Mouse (Mus musculus): ENCODE data around the gene Rps27l. TPM values are rescaled to one million over a fixed set of nuclear protein-coding genes. Genes with fewer than 3 reads are reported as not detected.

Rps27l gene
- polyA plus RNA-seq, 1 experiment, result 36.3 TPM

- 20% methylated on average over 6 of the region's 6 CpGs for WGBS
- no peak for DNase-seq
These were observed 43.1 kb downstream of the Rps27l start for GRCm38 (mm10) chr9:66988888-66989414.

GRCm38 (mm10) chr9:66989581-66989980 is 43.7 kb downstream of the Rps27l start:
- Histone ChIP-seq H3K4me3 (replicated peaks; ENCODE audit: extremely low read depth, low read depth, low read length) (no peak overlapping the region), H3K4me1 (ENCODE audit: control insufficient read depth, insufficient read depth, low read length) (peaks cover 3% of the 10 kb centered on the region; the same call in 1 of the 2 replicates)
- no peak for DNase-seq
- WGBS, result 40% methylated on average over 6 of the region's 6 CpGs
- TF ChIP-seq CTCF (IDR thresholded peaks at IDR 0.05; ENCODE audit: insufficient read depth, low read length), result no peak
- no peak for TF ChIP-seq POLR2A (IDR thresholded peaks at IDR 0.05; ENCODE audit: borderline replicate concordance, extremely low read depth, low read depth, low read length)

More at GRCm38 (mm10) chr9:66988888-66989414, 43.1 kb downstream of the Rps27l start:
- TF ChIP-seq CTCF (IDR thresholded peaks at IDR 0.05; ENCODE audit: insufficient read depth, low read length) (no peak), POLR2A (IDR thresholded peaks at IDR 0.05; ENCODE audit: borderline replicate concordance, extremely low read depth, low read depth, low read length) (no peak)
- no peak overlapping the region for H3K4me3 ChIP-seq (replicated peaks; ENCODE audit: extremely low read depth, low read depth, low read length)
- H3K4me1 ChIP-seq (ENCODE audit: control insufficient read depth, insufficient read depth, low read length), result peaks cover 3% of the 10 kb centered on the region; the same call in 1 of the 2 replicates

- 67% methylated on average over 5 of the region's 5 CpGs for WGBS
- TF ChIP-seq CTCF (IDR thresholded peaks at IDR 0.05; ENCODE audit: insufficient read depth, low read length) (no peak), POLR2A (IDR thresholded peaks at IDR 0.05; ENCODE audit: borderline replicate concordance, extremely low read depth, low read depth, low read length) (no peak)
- no peak for DNase-seq
- Histone ChIP-seq H3K4me3 (replicated peaks; ENCODE audit: extremely low read depth, low read depth, low read length) (no peak overlapping the region), H3K4me1 (ENCODE audit: control insufficient read depth, insufficient read depth, low read length) (peaks cover 3% of the 10 kb centered on the region; the same call in 1 of the 2 replicates)
These were observed 44.2 kb downstream of the Rps27l start for GRCm38 (mm10) chr9:66990046-66990445.

GRCm38 (mm10) chr9:66991021-66991749 is 45.3 kb downstream of the Rps27l start:
- DNase-seq, result no peak
- Histone ChIP-seq H3K4me3 (replicated peaks; ENCODE audit: extremely low read depth, low read depth, low read length) (no peak overlapping the region), H3K4me1 (ENCODE audit: control insufficient read depth, insufficient read depth, low read length) (peaks cover 3% of the 10 kb centered on the region; the same call in 1 of the 2 replicates)
- TF ChIP-seq CTCF (IDR thresholded peaks at IDR 0.05; ENCODE audit: insufficient read depth, low read length) (no peak), POLR2A (IDR thresholded peaks at IDR 0.05; ENCODE audit: borderline replicate concordance, extremely low read depth, low read depth, low read length) (no peak)
- 54% methylated on average over 9 of the region's 9 CpGs for WGBS

- H3K4me3 ChIP-seq (replicated peaks; ENCODE audit: extremely low read depth, low read depth, low read length), result no peak overlapping the region
- DNase-seq, result no peak
- H3K4me1 ChIP-seq (ENCODE audit: control insufficient read depth, insufficient read depth, low read length), result peaks cover 3% of the 10 kb centered on the region; the same call in 1 of the 2 replicates
- 50% methylated on average over 8 of the region's 8 CpGs for WGBS
- TF ChIP-seq POLR2A (IDR thresholded peaks at IDR 0.05; ENCODE audit: borderline replicate concordance, extremely low read depth, low read depth, low read length) (no peak), CTCF (IDR thresholded peaks at IDR 0.05; ENCODE audit: insufficient read depth, low read length) (no peak)
These were observed 46.0 kb downstream of the Rps27l start for GRCm38 (mm10) chr9:66991750-66992410.

Other genes starting within 250 kb of the Rps27l start
- gene Car12, start 232.4 kb upstream of the Rps27l start, polyA plus RNA-seq (2012; rRNA removed), result 0.88 and 6.7 TPM in 2 replicates
- gene Aph1b, start 150.6 kb upstream of the Rps27l start, polyA plus RNA-seq (2012; rRNA removed), result 3.4 and 4.6 TPM in 2 replicates
- gene Gm10647, start 149.0 kb upstream of the Rps27l start, polyA plus RNA-seq (2012; rRNA removed), result 0.10 and 0.17 TPM in 2 replicates
- gene Aph1c, start 111.4 kb upstream of the Rps27l start, polyA plus RNA-seq (2012; rRNA removed), result 1.6 and 4.6 TPM in 2 replicates
- gene Rab8b, start 26.4 kb upstream of the Rps27l start, polyA plus RNA-seq (2012; rRNA removed), result 11.9 and 19.2 TPM in 2 replicates
- 7.4 and 10.9 TPM in 2 replicates for gene Lactb, start 29.4 kb downstream of the Rps27l start, polyA plus RNA-seq (2012; rRNA removed)
- gene Tpm1, start 103.3 kb downstream of the Rps27l start, polyA plus RNA-seq (2012; rRNA removed), result 168 and 359 TPM in 2 replicates